Mouse (Mus musculus) kidney, adult 2 months (tissue): ENCODE measurements around the gene Fyn. TPM values are rescaled to one million over a fixed set of nuclear protein-coding genes. Genes with fewer than 3 reads are reported as not detected.

Experiments
- DNase-seq: peaks from one replicate; pipeline ENCODE4 v3.0.0; 2021
- H3K27ac ChIP-seq: fragments of 200-500 bp; 2 replicates; pipeline ENCODE4 v1.5.1; 2012; ENCODE audit warnings: low read depth, low read length, control low read depth, inconsistent platforms; ENCODE audit not compliant: insufficient read depth
- H3K27me3 ChIP-seq: fragments of 200-500 bp; replicated peaks from 2 replicates; pipeline ENCODE4 v1.6.1; 2012; ENCODE audit warnings: mild to moderate bottlenecking, moderate library complexity, low read length, inconsistent platforms; ENCODE audit not compliant: control insufficient read depth, insufficient read depth
- H3K36me3 ChIP-seq: fragments of 200-500 bp; 2 replicates; pipeline ENCODE4 v1.6.1; 2012; ENCODE audit warnings: mild to moderate bottlenecking, moderate library complexity, low read length, inconsistent platforms; ENCODE audit not compliant: control insufficient read depth, insufficient read depth
- H3K4me1 ChIP-seq: fragments of 200-500 bp; 2 replicates; pipeline ENCODE4 v1.6.1; 2011; ENCODE audit warnings: low read length; ENCODE audit not compliant: control insufficient read depth, insufficient read depth
- H3K4me3 ChIP-seq: fragments of 200-500 bp; 2 replicates; pipeline ENCODE4 v1.5.1; 2011; ENCODE audit warnings: mild to moderate bottlenecking, low read depth, low read length, control low read depth; ENCODE audit not compliant: insufficient read depth
- CTCF ChIP-seq: fragments of 200-500 bp; conservative IDR thresholded peaks from 2 replicates; pipeline ENCODE4 v1.5.1; 2011; ENCODE audit warnings: low read depth, mild to moderate bottlenecking, control low read depth, low read length, moderate library complexity, mixed read lengths; ENCODE audit not compliant: insufficient read depth, insufficient read length
- POLR2A ChIP-seq: fragments of 200-500 bp; IDR thresholded peaks from one replicate; pipeline ENCODE4 v1.6.1; 2011; ENCODE audit warnings: low read depth, low read length, control low read depth
- WGBS: fragments of 180-500 bp; shearing (Covaris S2); methylation state at CpG from one replicate; pipeline ENCODE4 v1.1.7; 2018; 5-methylcytosine and 5-hydroxymethylcytosine counted together
- polyA plus RNA-seq: library from polyadenylated mRNA; depleted of rRNA; stranded (reverse); fragments of >200 nt; gene quantifications from 2 replicates; pipeline ENCODE4 v1.2.3, GENCODE M21; 2012

The Fyn gene
- polyA plus RNA-seq, 1 experiment = 12.9 TPM

- Histone ChIP-seq H3K27ac (no peak overlapping the region), H3K4me1 (0 out of 2 replicates have a peak, but pooled peaks cover 3% of the 10 kb centered on the region), H3K4me3 (no peak overlapping the region), H3K36me3 (no peaks in the 10 kb centered on the region), H3K27me3 (no peaks in the 10 kb centered on the region)
- 40% methylated on average over 9 of the region's 9 CpGs for WGBS
- peak; percentile 24 for DNase-seq
- TF ChIP-seq CTCF = no peak
- no peak for TF ChIP-seq POLR2A
Measured at GRCm38 (mm10) chr10:39420842-39421617, 52.4 kb downstream of the Fyn start.

- TF ChIP-seq CTCF (no peak), POLR2A (no peak)
- Histone ChIP-seq H3K27ac (no peak overlapping the region), H3K4me3 (no peak overlapping the region), H3K4me1 (0 out of 2 replicates have a peak, but pooled peaks cover 3% of the 10 kb centered on the region), H3K27me3 (no peaks in the 10 kb centered on the region), H3K36me3 (no peaks in the 10 kb centered on the region)
- DNase-seq = no peak
- 75% methylated on average over 9 of the region's 9 CpGs for WGBS
Measured at GRCm38 (mm10) chr10:39421772-39422171, 53.1 kb downstream of the Fyn start.

DNA sequence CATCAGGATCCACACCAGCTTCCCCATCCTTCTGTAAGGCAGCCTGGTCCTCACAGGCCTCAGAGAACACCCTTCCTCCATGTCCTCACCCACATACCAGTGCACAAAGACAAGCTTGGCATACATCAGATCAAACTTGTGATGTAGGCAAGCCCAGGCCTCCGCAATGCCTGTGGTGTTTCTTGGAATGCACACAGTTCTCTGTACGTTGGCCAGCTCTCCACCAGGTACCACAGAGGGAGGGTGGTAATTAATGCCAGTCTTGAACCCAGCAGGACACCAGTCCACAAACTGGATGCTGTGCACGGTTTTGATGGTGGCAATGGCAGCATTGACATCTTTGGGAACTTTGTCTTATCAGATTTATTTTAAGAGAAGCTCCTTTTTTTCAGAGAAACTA is 56.0 kb downstream of the Fyn start:
- H3K4me1 ChIP-seq = 0 out of 2 replicates have a peak, but pooled peaks cover 3% of the 10 kb centered on the region
- no peak overlapping the region for H3K27ac ChIP-seq
- no peak for DNase-seq
- no peaks in the 10 kb centered on the region for H3K27me3 ChIP-seq
- no peak overlapping the region for H3K4me3 ChIP-seq
- no peaks in the 10 kb centered on the region for H3K36me3 ChIP-seq
- WGBS = 87% methylated on average over 3 of the region's 3 CpGs
- TF ChIP-seq POLR2A (no peak), CTCF (no peak)

- Histone ChIP-seq H3K27me3 (no peaks in the 10 kb centered on the region), H3K4me1 (0 out of 2 replicates have a peak, but pooled peaks cover 2% of the 10 kb centered on the region), H3K36me3 (no peaks in the 10 kb centered on the region), H3K27ac (no peak overlapping the region), H3K4me3 (no peak overlapping the region)
- WGBS = 91% methylated on average over 3 of the region's 3 CpGs
- DNase-seq = no peak
- TF ChIP-seq POLR2A = no peak
- no peak for TF ChIP-seq CTCF
Measured at GRCm38 (mm10) chr10:39426033-39426432, 57.4 kb downstream of the Fyn start.

- Histone ChIP-seq H3K27ac (no peak overlapping the region), H3K36me3 (no peaks in the 10 kb centered on the region), H3K4me1 (no peaks in the 10 kb centered on the region), H3K27me3 (no peaks in the 10 kb centered on the region), H3K4me3 (no peak overlapping the region)
- 77% methylated on average over 5 of the region's 5 CpGs for WGBS
- TF ChIP-seq POLR2A = no peak
- no peak for TF ChIP-seq CTCF
- no peak for DNase-seq
Measured at GRCm38 (mm10) chr10:39426833-39427490, 58.3 kb downstream of the Fyn start.

- TF ChIP-seq POLR2A = no peak
- no peak for TF ChIP-seq CTCF
- H3K4me1 ChIP-seq = no peaks in the 10 kb centered on the region
- no peaks in the 10 kb centered on the region for H3K27me3 ChIP-seq
- no peaks in the 10 kb centered on the region for H3K36me3 ChIP-seq
- DNase-seq = no peak
- no peak overlapping the region for H3K27ac ChIP-seq
- no peak overlapping the region for H3K4me3 ChIP-seq
- WGBS = 63% methylated on average over 4 of the region's 4 CpGs
Measured at GRCm38 (mm10) chr10:39429661-39430060, 61.0 kb downstream of the Fyn start.

DNA sequence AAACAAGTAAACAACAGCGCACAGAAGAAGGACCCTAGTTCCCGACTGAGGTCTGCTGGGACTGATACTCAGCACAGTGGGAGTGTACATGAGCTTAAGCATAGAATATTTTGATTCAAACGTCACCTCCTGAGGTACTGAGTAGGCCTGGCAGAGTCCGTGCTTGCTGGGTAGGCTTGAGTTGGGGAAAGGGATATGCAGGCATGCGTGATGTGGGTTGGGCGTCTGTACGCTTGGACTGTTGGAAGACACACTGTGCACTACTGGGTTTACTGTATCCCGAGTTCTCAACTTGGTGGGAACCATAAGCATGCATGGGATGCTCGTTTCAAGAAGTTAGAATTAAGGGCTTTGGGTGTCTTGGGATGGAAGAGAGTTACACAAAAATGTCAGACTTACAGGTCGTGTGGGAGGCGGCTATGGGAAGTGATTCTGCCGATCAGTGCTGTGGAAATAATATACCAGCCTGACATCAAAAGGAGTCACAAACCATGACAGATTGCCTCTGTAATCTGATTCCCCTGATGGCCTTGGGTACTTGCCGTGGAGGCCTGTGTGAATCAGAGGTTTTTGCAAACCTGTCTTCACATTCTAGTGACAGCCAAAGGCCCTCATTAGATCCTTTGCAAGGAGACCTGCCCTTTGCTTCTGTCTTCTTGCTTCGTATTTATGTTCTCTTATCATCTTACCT is 61.6 kb downstream of the Fyn start:
- WGBS = 66% methylated on average over 14 of the region's 14 CpGs
- H3K4me3 ChIP-seq = no peak overlapping the region
- DNase-seq = no peak
- no peaks in the 10 kb centered on the region for H3K36me3 ChIP-seq
- no peak for TF ChIP-seq POLR2A
- no peak for TF ChIP-seq CTCF
- no peaks in the 10 kb centered on the region for H3K27me3 ChIP-seq
- no peaks in the 10 kb centered on the region for H3K4me1 ChIP-seq
- H3K27ac ChIP-seq = no peak overlapping the region
